Mouse (Mus musculus): ENCODE results near the gene Gm8212.
"Not testable (repeated sequence)": the region's sequence is repeated elsewhere in the genome, so short reads cannot be mapped to it uniquely, and the experiment has no call there.

Gene Gm8212

DNA sequence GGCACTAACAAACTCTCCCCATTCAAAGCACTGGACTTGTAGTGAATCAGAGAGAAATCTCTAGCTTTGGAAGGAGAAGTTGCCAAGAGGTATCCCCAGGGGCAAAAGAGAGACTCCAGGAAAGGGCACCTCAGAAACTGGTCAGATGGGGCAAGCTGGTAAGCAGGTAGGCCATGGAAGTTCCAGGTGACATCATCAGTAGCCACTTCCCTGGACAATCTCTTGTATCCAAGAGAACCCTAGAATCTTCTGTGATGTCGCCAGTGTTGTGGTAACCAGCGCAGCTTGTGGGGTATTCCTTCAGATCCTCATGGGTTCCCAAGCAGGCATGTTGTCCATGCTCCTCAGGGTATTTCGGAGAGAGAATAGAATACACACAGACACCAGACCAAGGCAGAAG is at the start of gene Gm8212:
Gene Gm8212, plus strand, starts transcription at position 301 of the 400 bp plus-strand sequence.
- DNase-seq (ENCODE audit: low spot score in 2 of 2), result not testable (repeated sequence)

GRCm38 (mm10) chr14:44213154-44213553 is 15.7 kb downstream of the Gm8212 start, which contains the start of gene 4930503E14Rik:
Gene 4930503E14Rik, minus strand, starts transcription at chr14:44213254.
- not testable (repeated sequence) for DNase-seq (ENCODE audit: low spot score in 2 of 2)

- no peak for DNase-seq (ENCODE audit: low spot score in 2 of 2)
These were observed 50.6 kb downstream of the Gm8212 start for GRCm38 (mm10) chr14:44248039-44248438.

All from natural killer cell, adult 2 months (primary cell).